Mouse (Mus musculus): ENCODE data around the gene Ublcp1. TPM values are rescaled to one million over a fixed set of nuclear protein-coding genes. Genes with fewer than 3 reads are reported as not detected.

Gene Ublcp1
- total RNA-seq (2022), result 10 to 100 TPM; 41.4 to 67.4 (median 54.8) TPM

DNA sequence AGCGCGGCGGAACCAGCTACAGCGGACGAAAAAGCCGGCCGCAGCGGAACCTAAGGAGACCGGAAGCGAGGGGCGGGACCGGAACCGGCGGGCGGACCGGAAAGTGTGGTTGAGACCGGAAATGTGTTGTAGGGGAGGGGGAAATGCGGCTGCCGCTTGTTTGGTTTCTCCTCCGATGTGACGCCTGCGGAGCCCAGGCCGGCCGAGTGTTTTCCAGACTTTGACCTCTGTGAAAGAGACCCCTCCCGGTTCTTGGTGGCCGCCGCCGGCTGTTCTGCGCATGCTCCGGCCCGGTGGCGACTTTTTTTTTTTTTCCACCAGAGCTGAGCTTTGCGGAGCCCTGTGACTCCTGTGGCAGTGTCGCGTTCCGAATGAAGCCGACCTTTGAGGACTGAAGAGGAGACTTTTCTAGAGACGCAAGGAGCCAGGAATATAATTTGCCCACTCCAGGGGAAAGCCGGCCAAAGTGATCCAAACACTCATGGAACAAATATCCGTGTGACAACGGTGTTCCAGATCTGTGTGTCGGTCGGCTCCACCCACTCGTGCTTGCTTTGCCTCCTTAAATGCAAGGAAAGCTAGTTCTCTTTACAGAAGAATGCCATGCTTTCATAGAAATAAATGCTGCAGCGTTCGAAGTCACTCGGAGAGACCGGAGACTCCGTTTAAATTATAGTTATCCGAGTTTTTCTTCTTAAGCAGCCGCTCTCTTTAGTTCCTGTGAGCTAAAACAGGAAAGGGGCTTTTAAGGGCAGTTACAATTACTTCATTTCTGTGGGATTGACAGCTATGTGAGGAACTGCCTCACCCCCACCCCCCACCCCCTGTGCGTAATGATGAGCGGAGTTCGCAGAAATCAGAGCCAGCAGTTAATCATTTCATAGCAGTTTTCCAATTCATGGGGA lies at the start of gene Ublcp1:
Gene Ublcp1, minus strand, starts transcription at position 67 of the 905 bp plus-strand sequence.
- DNase-seq (ENCODE audit: low spot score in 2 of 2), result peak; percentile 88

GRCm38 (mm10) chr11:44519096-44519949 lies 49.0 kb upstream of the Ublcp1 start:
- no peak for DNase-seq (ENCODE audit: low spot score in 2 of 2)

DNA sequence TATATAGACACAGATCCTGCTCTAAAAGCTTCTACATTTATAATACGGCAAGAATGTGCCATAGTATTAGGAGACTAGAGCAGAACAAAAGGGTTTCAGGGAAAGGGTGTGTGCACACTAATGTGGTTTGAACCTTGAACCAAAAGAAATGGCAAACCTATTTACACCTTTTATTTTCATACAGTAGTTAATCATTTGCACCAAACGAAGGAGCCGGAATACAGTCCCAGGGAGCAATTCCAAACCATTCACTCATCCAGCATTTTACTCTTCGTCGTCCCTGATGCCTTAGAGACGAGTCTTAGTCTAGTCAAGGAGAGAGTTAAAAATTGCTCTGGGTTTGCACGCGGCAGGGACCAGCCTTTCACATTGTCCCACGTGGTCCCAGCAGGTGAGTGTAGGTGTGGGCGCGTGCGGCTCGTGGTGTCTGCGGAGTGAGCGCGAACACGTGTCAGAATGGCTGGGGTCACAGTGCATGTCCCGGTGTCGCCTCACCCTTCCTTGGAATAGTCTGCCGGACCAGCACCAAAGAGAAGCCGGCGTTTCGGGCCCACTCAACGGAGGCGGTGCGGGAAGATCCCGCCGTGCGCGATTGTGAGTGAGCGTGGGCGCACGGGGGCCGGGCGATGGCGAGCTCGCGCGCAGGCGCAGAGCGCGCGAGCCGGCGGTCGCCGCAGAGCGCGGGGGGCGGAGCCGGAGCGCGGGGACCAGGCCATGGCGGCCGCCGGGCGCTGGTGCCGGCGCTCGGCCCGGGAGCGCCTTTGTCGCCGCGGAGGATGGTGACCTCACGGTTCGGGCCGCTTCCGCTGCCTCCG lies 48.2 kb upstream of the Ublcp1 start, which contains the start of gene Rnf145:
Gene Rnf145, plus strand, starts transcription at position 684 of the 815 bp plus-strand sequence.
- DNase-seq (ENCODE audit: low spot score in 2 of 2), result peak; percentile 77 to 81

GRCm38 (mm10) chr11:44517561-44518280 lies 47.4 kb upstream of the Ublcp1 start:
- DNase-seq (ENCODE audit: low spot score in 2 of 2), result no peak

GRCm38 (mm10) chr11:44516362-44516761 lies 46.1 kb upstream of the Ublcp1 start:
- DNase-seq (ENCODE audit: low spot score in 2 of 2), result no peak

- DNase-seq (ENCODE audit: low spot score in 2 of 2), result no peak
Observed at GRCm38 (mm10) chr11:44514666-44515065, 44.4 kb upstream of the Ublcp1 start.

- no peak for DNase-seq (ENCODE audit: low spot score in 2 of 2)
Observed at GRCm38 (mm10) chr11:44513026-44513422, 42.7 kb upstream of the Ublcp1 start.

DNA sequence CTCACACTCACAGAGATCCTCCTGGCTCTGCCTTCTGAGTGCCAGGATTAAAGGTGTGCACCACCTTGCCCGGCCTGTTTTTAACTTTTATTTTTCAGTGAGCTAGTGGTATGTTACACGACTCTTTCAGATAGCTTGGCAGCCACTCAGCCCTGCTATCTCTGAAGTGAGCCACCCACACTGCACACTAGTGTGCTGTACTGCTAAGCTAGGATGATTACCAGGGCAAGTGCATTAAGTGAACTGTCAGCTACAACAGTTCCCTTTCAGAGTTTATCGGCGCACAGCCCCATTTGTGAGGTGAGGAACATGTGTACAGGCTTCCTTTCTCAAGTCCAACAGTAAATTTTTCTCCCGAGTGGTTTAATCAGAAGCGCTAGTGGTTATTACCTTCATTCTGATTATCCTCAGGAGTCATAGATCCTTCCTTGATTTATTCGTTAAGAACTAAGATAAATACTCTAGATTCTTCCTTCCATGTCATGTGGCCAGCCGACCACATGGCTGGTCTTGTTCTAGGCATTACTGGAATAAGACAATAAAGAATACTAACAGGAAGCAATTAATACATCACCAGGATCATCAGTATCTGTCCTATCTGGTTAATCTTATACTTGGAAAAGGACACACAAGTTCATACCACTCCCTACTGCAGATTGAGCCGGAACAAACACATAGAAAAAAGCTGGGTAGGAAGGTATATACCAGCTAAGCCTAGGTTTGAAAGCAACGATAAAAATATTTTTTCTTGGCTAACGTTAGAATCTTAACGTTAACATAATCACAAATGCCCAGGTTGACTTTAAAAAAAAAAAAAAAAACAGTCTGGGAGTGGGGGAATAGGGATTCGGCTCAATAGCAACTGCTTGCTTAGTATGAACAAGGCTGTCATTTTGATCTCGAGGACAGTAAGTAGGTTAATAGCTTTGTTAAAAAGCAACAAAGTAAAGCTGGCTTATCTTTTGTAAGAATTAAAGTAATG lies 42.0 kb upstream of the Ublcp1 start:
- peak in 1 of 2 experiments; percentile 38 for DNase-seq (ENCODE audit: low spot score in 2 of 2)

DNA sequence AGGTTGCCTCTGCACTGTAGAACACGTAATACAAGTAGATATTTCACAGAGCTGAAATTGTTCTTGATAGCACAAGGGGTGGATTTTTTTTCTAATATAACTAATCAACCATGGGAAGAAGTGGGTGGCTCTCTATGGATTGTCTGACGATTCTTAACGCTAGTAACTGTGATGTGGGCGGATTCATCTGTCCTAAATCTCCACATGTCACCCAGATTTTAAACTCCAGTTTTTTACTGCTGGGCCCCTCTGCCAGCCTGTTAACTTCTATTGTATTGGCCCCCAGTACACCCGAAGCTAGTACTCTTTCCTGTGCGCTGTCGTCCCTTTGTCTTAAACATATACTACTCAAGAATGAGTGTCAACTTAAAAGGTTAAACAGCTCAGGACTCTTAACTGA lies 40.1 kb upstream of the Ublcp1 start:
- DNase-seq (ENCODE audit: low spot score in 2 of 2), result no peak

GRCm38 (mm10) chr11:44509906-44510305 lies 39.6 kb upstream of the Ublcp1 start:
- DNase-seq (ENCODE audit: low spot score in 2 of 2), result no peak

DNA sequence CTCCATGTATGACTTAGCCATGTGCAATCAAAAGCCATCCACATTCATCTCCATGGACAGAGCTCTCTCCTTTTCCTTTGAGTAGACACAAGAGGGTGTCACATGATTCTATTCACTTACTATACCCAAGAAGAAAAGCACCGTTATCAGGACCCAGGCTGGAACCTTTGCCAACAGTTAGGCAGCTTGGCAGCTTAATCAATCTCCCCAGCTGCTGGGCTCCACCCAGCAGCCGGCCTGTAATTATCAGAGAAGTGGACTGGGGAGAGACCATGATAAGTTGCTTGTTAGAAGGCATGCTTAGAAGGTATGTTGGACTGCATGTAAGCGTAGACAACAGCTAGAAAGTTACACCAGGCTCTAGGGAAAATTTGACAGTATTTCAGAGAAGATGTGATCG lies 38.6 kb upstream of the Ublcp1 start:
- DNase-seq (ENCODE audit: low spot score in 2 of 2), result no peak

GRCm38 (mm10) chr11:44504761-44505160 lies 34.5 kb upstream of the Ublcp1 start:
- no peak for DNase-seq (ENCODE audit: low spot score in 2 of 2)

DNA sequence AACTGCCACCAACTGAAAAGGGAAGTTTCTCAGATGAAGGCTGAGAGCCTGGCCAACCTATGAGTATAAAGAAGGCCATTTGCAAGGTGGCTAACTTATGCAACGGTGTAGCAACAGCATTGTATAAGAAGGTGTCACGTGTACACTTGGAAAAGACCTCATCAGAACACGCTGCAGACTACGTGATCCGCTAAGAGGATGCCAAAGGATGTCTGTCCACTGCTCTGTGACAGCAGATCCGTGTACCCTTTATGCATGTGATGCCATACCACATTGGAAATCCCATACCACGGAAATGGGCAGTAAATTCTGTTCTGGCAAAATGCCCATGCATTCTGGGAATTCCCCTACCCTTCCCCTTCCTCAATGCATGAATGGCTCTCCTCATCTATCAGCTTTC lies 33.8 kb upstream of the Ublcp1 start:
- DNase-seq (ENCODE audit: low spot score in 2 of 2), result no peak

GRCm38 (mm10) chr11:44502931-44503330 lies 32.6 kb upstream of the Ublcp1 start:
- no peak for DNase-seq (ENCODE audit: low spot score in 2 of 2)

GRCm38 (mm10) chr11:44501477-44501876 lies 31.2 kb upstream of the Ublcp1 start:
- no peak for DNase-seq (ENCODE audit: low spot score in 2 of 2)

- DNase-seq (ENCODE audit: low spot score in 2 of 2), result no peak
Observed at GRCm38 (mm10) chr11:44500966-44501365, 30.7 kb upstream of the Ublcp1 start.

DNA sequence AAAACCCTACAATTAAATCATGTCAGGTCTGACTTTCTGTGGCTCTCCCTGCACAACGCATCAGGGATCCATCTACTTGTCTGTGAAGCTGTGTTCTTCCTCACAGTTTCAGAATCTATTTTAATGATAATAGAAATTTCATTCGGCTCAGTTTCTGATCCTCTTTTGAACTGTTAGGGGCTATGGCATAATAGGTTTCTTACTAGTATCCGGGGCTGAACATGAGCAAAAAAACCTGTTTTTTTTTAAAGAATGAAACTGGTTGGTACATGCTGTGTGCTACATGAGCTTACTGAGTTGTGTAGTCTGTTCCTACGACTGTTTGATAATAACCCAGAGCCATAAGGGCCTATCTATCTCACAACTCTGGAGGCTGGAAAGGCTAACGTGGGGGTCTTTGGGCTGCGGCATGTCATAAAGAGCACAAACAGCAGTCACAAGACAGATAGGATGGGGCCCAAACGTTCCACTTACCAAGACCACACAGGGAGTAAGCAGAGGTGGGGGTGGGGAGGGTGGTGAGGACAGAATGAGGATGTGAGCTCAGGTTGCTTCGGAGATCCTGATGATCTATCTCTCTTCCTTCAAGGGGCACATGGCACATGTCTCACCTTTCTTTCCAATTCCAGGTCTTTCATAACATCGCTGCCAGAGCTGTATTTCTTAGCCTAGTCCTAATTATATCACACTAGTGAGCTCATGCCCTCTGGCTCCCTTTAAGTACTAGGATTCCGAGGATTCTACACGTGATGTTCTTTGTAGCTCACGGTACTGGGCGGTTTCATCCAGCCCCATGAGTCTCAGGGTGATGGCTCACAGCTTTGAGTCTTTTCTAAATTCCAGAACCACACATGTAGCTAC lies 28.3 kb upstream of the Ublcp1 start:
- no peak for DNase-seq (ENCODE audit: low spot score in 2 of 2)

DNA sequence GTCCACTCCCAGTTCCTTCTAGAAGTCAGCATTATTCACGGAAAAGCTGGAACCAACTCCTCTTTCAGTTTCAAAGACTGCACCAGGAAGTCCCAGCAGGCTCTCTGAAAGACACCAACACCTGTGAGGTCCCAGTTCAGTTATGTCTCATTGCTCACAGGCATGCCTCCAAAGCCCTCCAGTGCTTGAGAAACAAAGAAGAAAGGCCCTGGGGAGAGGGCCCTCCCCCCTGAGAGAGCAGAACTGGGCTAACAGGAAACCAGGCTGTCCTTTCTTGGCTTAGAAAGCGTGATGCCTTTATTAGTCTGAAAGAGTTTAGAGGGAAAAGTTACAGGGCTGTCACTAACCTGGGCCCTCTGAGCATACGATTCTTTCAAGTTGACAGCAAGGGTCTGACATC lies 25.9 kb upstream of the Ublcp1 start:
- no peak for DNase-seq (ENCODE audit: low spot score in 2 of 2)
